Mouse (Mus musculus) embryonic fibroblast, embryonic 13.5 days (primary cell): ENCODE measurements at regions not wholly inside any gene's neighbourhood (a gene's known extent, or its start where the extent isn't known, plus 50 kb on each side); places are given as distances from the start of the nearest gene placed in this dataset.

Experiments
- H3K27ac ChIP-seq: 2 replicates; pipeline ENCODE4 v1.5.1; 2012; ENCODE audit warnings: low read length, control low read depth, inconsistent platforms; ENCODE audit not compliant: insufficient read depth
- H3K4me1 ChIP-seq: 2 replicates; pipeline ENCODE4 v1.6.1; 2011; ENCODE audit warnings: low read length; ENCODE audit not compliant: control insufficient read depth, insufficient read depth
- H3K4me3 ChIP-seq: 2 replicates; pipeline ENCODE4 v1.5.1; 2011; ENCODE audit warnings: mild to moderate bottlenecking, control low read depth, low read length; ENCODE audit not compliant: insufficient read depth
- CTCF ChIP-seq: IDR thresholded peaks from 2 replicates; pipeline ENCODE4 v1.5.1; 2011; ENCODE audit warnings: mild to moderate bottlenecking, control low read depth, low read length, moderate library complexity, borderline replicate concordance; ENCODE audit not compliant: insufficient read depth
- POLR2A ChIP-seq: IDR thresholded peaks from 2 replicates; pipeline ENCODE4 v1.6.1; 2011; ENCODE audit warnings: low read depth, mild to moderate bottlenecking, control low read depth, low read length, moderate library complexity

- Histone ChIP-seq H3K4me3 (no peak overlapping the region), H3K27ac (no peak overlapping the region), H3K4me1 (no peaks in the 10 kb centered on the region)
- TF ChIP-seq CTCF (no peak), POLR2A (no peak)
Observed at GRCm38 (mm10) chr15:36879587-36879986, 128.0 kb downstream of the Zfp706 start.

GRCm38 (mm10) chr15:36878960-36879359 lies 128.6 kb downstream of the Zfp706 start:
- H3K4me3 ChIP-seq, result no peak overlapping the region
- H3K4me1 ChIP-seq, result peaks cover under 1% of the 10 kb centered on the region; the same call in 1 of the 2 replicates
- TF ChIP-seq CTCF (no peak), POLR2A (no peak)
- no peak overlapping the region for H3K27ac ChIP-seq

GRCm38 (mm10) chr15:36878276-36878675 lies 129.3 kb downstream of the Zfp706 start:
- no peak overlapping the region for H3K27ac ChIP-seq
- peaks cover 6% of the 10 kb centered on the region; the same call in 1 of the 2 replicates for H3K4me1 ChIP-seq
- H3K4me3 ChIP-seq, result no peak overlapping the region
- TF ChIP-seq CTCF (no peak), POLR2A (no peak)

GRCm38 (mm10) chr15:36877501-36877900 lies 130.1 kb downstream of the Zfp706 start:
- TF ChIP-seq CTCF, result no peak
- no peak for TF ChIP-seq POLR2A
- Histone ChIP-seq H3K4me3 (no peak overlapping the region), H3K4me1 (peaks cover 11% of the 10 kb centered on the region; the same call in 1 of the 2 replicates), H3K27ac (no peak overlapping the region)

- TF ChIP-seq CTCF (no peak), POLR2A (no peak)
- Histone ChIP-seq H3K27ac (no peak overlapping the region), H3K4me3 (no peak overlapping the region), H3K4me1 (peaks cover 11% of the 10 kb centered on the region; the same call in 1 of the 2 replicates)
Observed at GRCm38 (mm10) chr15:36875980-36876778, 131.4 kb downstream of the Zfp706 start.

GRCm38 (mm10) chr15:36874555-36874954 lies 133.0 kb downstream of the Zfp706 start:
- peaks cover 11% of the 10 kb centered on the region; the same call in 1 of the 2 replicates for H3K4me1 ChIP-seq
- TF ChIP-seq CTCF, result no peak
- TF ChIP-seq POLR2A, result no peak
- H3K4me3 ChIP-seq, result no peak overlapping the region
- H3K27ac ChIP-seq, result no peak overlapping the region

GRCm38 (mm10) chr15:36873884-36874243 lies 133.7 kb downstream of the Zfp706 start:
- TF ChIP-seq POLR2A (no peak), CTCF (no peak)
- H3K4me1 ChIP-seq, result peaks cover 11% of the 10 kb centered on the region; the same call in 1 of the 2 replicates
- no peak overlapping the region for H3K4me3 ChIP-seq
- peak overlapping the region; percentile 3; the same call in 1 of the 2 replicates for H3K27ac ChIP-seq

- TF ChIP-seq CTCF (no peak), POLR2A (no peak)
- Histone ChIP-seq H3K4me1 (peaks cover 12% of the 10 kb centered on the region; the same call in 1 of the 2 replicates), H3K27ac (peak overlapping the region; percentile 3; the same call in 1 of the 2 replicates), H3K4me3 (no peak overlapping the region)
Observed at GRCm38 (mm10) chr15:36873058-36873883, 134.3 kb downstream of the Zfp706 start.

- no peak overlapping the region for H3K27ac ChIP-seq
- no peak for TF ChIP-seq CTCF
- TF ChIP-seq POLR2A, result no peak
Observed at GRCm38 (mm10) chr15:36872566-36872965, 135.0 kb downstream of the Zfp706 start.

GRCm38 (mm10) chr15:36870717-36871116 lies 136.9 kb downstream of the Zfp706 start:
- Histone ChIP-seq H3K4me3 (no peak overlapping the region), H3K27ac (no peak overlapping the region), H3K4me1 (peaks cover 14% of the 10 kb centered on the region; the same call in 1 of the 2 replicates)
- TF ChIP-seq POLR2A, result no peak
- no peak for TF ChIP-seq CTCF

More at GRCm38 (mm10) chr15:36872566-36872965, 135.0 kb downstream of the Zfp706 start:
- no peak overlapping the region for H3K4me3 ChIP-seq
- peaks cover 14% of the 10 kb centered on the region; the same call in 1 of the 2 replicates for H3K4me1 ChIP-seq
